Comparison of ENCODE assay signal across 8 mouse cellular contexts in genomic region chr5:64070081-64070673, GRCm38 (mm10). TPM values are rescaled to one million over a fixed set of nuclear protein-coding genes. Genes with fewer than 3 reads are reported as not detected.
DNase-seq lines count a peak whose midpoint lies in the region; ATAC-seq and TF ChIP-seq lines count a peak whose summit lies in the region.

No protein-coding gene starts in this region.

- no peak overlapping the region for H3K27ac ChIP-seq in kidney, adult 2 months (ENCODE audit: insufficient read depth, low read depth, low read length)
- no peak overlapping the region for H3K27ac ChIP-seq in liver, embryonic 14.5 days
- no peak overlapping the region for H3K27ac ChIP-seq in neural tube, embryonic 11.5 days (ENCODE audit: low read depth, low read length)

- no peaks in the 10 kb centered on the region for H3K36me3 ChIP-seq in kidney, adult 2 months (ENCODE audit: control insufficient read depth, insufficient read depth, low read length)
- no peaks in the 10 kb centered on the region for H3K36me3 ChIP-seq in liver, embryonic 14.5 days (replicated peaks; ENCODE audit: control insufficient read depth, insufficient read depth, low read depth)
- no peaks in the 10 kb centered on the region for H3K36me3 ChIP-seq in neural tube, embryonic 11.5 days (ENCODE audit: control insufficient read depth, insufficient read depth, low read length)

- H3K4me1 ChIP-seq in kidney, adult 2 months (ENCODE audit: control insufficient read depth, insufficient read depth, low read length): no peaks in the 10 kb centered on the region
- H3K4me1 ChIP-seq in liver, embryonic 14.5 days (replicated peaks; ENCODE audit: control insufficient read depth in 2 of 2, insufficient read depth in 2 of 2, low read length in 1 of 2): no peaks in the 10 kb centered on the region
- no peaks in the 10 kb centered on the region for H3K4me1 ChIP-seq in neural tube, embryonic 11.5 days (ENCODE audit: control insufficient read depth, insufficient read depth, low read length)

- no peak overlapping the region for H3K4me2 ChIP-seq in liver, embryonic 14.5 days (ENCODE audit: low read depth)
- no peak overlapping the region for H3K4me2 ChIP-seq in neural tube, embryonic 11.5 days (ENCODE audit: low read depth)

- WGBS in kidney, adult 2 months: 7% methylated on average over 4 of the region's 4 CpGs
- WGBS in liver, embryonic 14.5 days (ENCODE audit: insufficient replicate concordance): 26% methylated on average over 4 of the region's 4 CpGs
- 23% methylated on average over 4 of the region's 4 CpGs for WGBS in neural tube, embryonic 11.5 days

- peak; percentile 100 for TF ChIP-seq CTCF in kidney, adult 2 months (conservative IDR thresholded peaks at IDR 0.05; ENCODE audit: insufficient read depth, insufficient read length, low read depth, low read length)
- peak; percentile 87 for TF ChIP-seq CTCF in liver, embryonic 14.5 days (IDR thresholded peaks at IDR 0.05; ENCODE audit: low read depth)

- no peak for TF ChIP-seq POLR2A in kidney, adult 2 months (IDR thresholded peaks at IDR 0.05; ENCODE audit: low read depth, low read length)

- H3K4me3 ChIP-seq in kidney, adult 2 months (ENCODE audit: insufficient read depth, low read depth, low read length): no peak overlapping the region
- no peak overlapping the region for H3K4me3 ChIP-seq in liver, embryonic 14.5 days (ENCODE audit: insufficient read depth in 1 of 2, low read depth in 2 of 2, low read length in 2 of 2)
- H3K4me3 ChIP-seq in neural tube, embryonic 11.5 days (ENCODE audit: low read depth, low read length): no peak overlapping the region

- TF ChIP-seq EP300 in liver, embryonic 14.5 days (IDR thresholded peaks at IDR 0.05; ENCODE audit: low read depth): no peak

- peak; percentile 24 to 50 for DNase-seq in CD8-positive naive resting alpha-beta T cell, adult 2 months (ENCODE audit: low read depth in 2 of 2, low spot score in 2 of 2)
- peak; percentile 77 to 90 for DNase-seq in adrenal gland, adult (ENCODE audit: inconsistent age in 2 of 2, low spot score in 1 of 2)
- peak; percentile 86 for DNase-seq in embryo, embryonic 10.5 days (ENCODE audit: low spot score)
- DNase-seq in heart, adult 18-20 months: peak; percentile 73 to 78
- DNase-seq in kidney, adult 2 months: peak; percentile 83
- peak in 1 of 3 experiments; percentile 26 for DNase-seq in liver, embryonic 14.5 days (ENCODE audit: low read depth in 3 of 3, low spot score in 3 of 3)
- DNase-seq in neural tube, embryonic 11.5 days (ENCODE audit: low spot score): peak; percentile 67
- peak; percentile 65 for DNase-seq in thymus, postnatal 14 days

- no peak overlapping the region for H3K9ac ChIP-seq in liver, embryonic 14.5 days (replicated peaks)
- no peak overlapping the region for H3K9ac ChIP-seq in neural tube, embryonic 11.5 days (ENCODE audit: low read length)

- H3K9me3 ChIP-seq in liver, embryonic 14.5 days (ENCODE audit: control insufficient read depth, low read length): no peaks in the 10 kb centered on the region
- no peaks in the 10 kb centered on the region for H3K9me3 ChIP-seq in neural tube, embryonic 11.5 days (ENCODE audit: control insufficient read depth, low read length)

- ATAC-seq in liver, embryonic 14.5 days (ENCODE audit: insufficient read depth): no peak
- ATAC-seq in neural tube, embryonic 11.5 days (ENCODE audit: insufficient read depth, low FRiP score, low TSS enrichment): peak; percentile 61; the same call in 1 of the 2 replicates

- H3K27me3 ChIP-seq in kidney, adult 2 months (replicated peaks; ENCODE audit: control insufficient read depth, insufficient read depth, low read length): no peaks in the 10 kb centered on the region
- H3K27me3 ChIP-seq in liver, embryonic 14.5 days (ENCODE audit: control insufficient read depth, insufficient read depth, low read length): no peaks in the 10 kb centered on the region
- H3K27me3 ChIP-seq in neural tube, embryonic 11.5 days (ENCODE audit: control insufficient read depth, insufficient read depth, low read length): no peaks in the 10 kb centered on the region

RNA-seq across cellular contexts. Expression of gene Pgm2, which starts 22.6 kb away (rescaled TPM):
- total RNA-seq in heart, adult 18-20 months (2021): 1 to 10 TPM; 4.7 to 4.9 TPM
- 7.6 TPM in 2 replicates for polyA plus RNA-seq in kidney, adult 2 months (2012; rRNA removed)
- 8.2 and 10.5 TPM in 2 replicates for polyA plus RNA-seq in liver, embryonic 14.5 days (2012; rRNA removed)
- polyA plus RNA-seq in liver, embryonic 14.5 days (2014; fragmentation: Nextera tagmentation; extraction: Ambion mirVana): 18.2 and 18.5 TPM in 2 replicates
- polyA plus RNA-seq in neural tube, embryonic 11.5 days (2014; fragmentation: Nextera tagmentation; extraction: Ambion mirVana): 30.0 and 30.9 TPM in 2 replicates
